Mouse (Mus musculus) cerebellum, adult 8-10 months (tissue): ENCODE results near the gene Phka2.

Source experiments
- DNase-seq: peaks from one replicate; pipeline ENCODE4 v3.0.0; 2022

The Phka2 gene

GRCm38 (mm10) chrX:160502048-160503041 is at the start of gene Phka2:
Gene Phka2, plus strand, starts transcription at chrX:160502166.
- DNase-seq = peak; percentile 82

- DNase-seq = no peak
Measured at GRCm38 (mm10) chrX:160455686-160456085, 46.3 kb upstream of the Phka2 start.

DNA sequence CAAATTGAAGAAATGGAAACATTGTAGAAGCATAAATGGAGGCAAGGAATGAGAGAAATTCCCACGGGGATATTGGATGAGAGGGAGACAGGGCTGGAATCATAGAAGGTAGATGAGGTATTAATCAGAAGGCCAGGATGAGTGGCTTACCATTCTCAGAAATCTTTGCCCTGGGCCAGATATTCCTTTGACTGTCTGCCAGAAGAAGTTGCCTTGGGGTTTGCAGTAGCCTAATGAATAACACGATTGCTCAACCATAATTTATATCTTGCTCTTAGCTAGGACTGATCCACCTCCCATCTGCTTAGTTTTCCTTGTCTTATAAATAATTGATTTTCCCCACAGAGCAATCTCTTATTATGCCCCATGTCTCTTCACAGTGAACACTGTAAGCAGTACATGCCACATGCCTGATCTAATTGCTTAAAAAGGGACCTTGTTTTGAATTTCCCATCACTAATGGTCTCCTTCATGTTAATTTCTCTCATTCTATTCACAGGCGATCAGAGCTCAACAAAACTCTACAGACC is 30.6 kb upstream of the Phka2 start:
- no peak for DNase-seq

DNA sequence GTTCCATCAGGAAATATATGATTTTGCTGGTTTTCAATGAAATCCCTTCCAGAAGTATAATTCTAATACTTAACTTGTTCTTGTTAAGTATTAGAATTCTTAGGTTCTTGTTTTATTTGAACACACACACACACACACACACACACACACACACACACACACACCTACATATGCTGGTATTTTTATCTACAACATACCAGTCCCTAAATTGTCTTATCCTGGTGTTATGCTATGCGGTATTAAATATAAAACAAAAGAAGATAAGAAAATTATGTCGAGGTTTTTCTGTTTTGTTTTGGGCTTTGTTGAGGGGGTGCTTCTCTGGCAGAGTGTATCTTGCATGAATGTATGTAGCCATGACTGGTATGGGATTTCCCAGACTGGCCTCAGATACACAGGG is 12.2 kb upstream of the Phka2 start:
- DNase-seq = no peak

- DNase-seq = no peak
Measured at GRCm38 (mm10) chrX:160494333-160494732, 7.6 kb upstream of the Phka2 start.

GRCm38 (mm10) chrX:160494921-160495320 is 7.0 kb upstream of the Phka2 start:
- no peak for DNase-seq

DNA sequence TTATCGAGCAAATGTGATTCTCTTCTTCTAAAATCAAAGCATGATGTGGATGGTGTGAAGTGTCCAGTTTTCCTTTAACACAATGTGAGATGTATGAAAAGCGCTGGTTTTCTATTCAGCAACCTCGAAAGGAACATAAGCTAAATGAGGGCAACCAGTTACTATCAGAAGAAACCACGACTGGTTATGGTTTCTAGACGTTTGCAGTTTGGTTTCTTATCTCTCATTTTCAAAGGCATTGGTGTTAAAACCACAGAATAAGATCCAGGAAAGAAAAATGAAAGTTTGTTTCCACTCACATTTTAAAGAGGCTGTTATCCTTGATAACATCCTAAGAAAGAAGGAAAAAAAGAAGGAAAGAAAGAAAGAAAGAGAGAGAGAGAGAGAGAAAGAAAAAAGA is 5.5 kb upstream of the Phka2 start:
- no peak for DNase-seq

GRCm38 (mm10) chrX:160501095-160501494 is 871 bp upstream of the Phka2 start:
- no peak for DNase-seq

GRCm38 (mm10) chrX:160501687-160502047 is 299 bp upstream of the Phka2 start:
- no peak for DNase-seq

DNA sequence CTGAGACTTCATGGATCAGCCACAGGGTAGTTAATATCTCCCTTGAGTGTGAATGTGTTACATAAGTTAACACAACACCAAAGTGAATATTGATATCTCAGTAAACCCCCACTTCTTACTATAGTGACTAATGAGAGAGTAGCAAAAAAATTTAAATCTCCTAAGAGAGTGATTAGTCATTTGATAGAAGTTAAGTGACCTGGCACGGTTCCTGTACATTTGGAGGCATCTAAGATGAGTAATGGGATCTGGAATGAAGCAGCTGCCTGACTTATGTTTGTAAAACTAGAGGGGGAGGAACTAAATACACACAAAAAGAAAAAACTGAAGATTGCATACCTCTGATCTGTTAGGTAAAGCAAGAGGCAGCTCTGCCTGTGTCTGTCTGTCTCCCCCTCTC is 7.1 kb downstream of the Phka2 start:
- no peak for DNase-seq

GRCm38 (mm10) chrX:160510197-160510596 is 8.2 kb downstream of the Phka2 start:
- no peak for DNase-seq

DNA sequence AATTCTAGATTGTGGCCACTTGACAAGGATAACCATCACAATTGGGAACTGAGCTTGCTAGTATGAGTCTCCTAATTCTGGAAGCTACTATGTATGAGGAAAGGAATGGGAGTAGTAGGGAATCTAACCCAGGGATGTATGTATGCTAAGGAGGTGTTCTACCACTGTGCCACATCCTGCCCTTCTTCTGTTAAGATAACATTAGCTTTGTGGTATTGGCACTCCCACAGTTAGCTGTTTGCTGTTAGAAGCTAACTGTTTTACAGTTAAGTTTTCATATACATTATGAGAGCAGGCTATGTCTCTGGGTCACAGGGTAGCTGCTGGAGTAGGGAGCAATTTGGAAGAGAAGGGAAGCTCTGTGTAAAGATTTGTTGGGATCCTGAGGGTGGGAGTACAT is 14.1 kb downstream of the Phka2 start:
- no peak for DNase-seq

DNA sequence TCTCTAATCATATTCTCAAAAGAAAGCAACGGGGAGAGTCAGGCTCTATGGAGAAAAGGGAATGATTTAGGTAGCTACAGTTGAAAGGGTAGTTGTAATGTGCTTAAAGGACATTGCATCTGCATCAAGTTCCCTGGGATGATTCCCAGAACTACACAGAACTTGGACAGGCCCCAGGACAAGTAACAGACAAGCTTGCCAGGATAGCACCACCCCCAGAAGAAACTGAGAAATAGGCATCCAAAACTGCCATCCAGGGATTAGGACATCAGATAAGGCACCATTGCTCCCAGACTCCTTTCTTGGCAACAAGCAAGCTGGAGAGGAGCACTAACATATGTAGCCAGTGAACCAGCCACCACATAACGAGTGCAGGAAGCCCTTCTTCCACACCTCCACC is 40.8 kb downstream of the Phka2 start:
- DNase-seq = no peak

DNA sequence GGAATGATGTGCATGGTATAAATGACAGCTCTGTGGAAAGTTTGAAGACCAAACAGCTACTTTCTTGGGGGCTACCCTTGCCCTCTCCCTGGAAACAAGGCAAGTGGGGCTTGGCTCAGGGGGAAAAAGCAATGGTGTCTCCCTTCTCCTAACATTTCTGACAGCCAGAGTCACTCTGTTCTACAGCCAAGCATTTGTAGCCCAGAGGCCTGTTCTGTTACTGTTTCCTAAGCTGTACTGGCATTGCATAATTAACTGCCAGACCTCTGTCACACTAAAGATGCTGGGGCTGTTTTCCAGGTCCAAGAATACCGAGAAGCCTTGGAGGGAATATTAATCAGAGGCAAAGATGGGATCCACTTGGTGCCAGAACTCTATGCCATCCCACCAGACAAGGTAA is 46.9 kb downstream of the Phka2 start:
- DNase-seq = no peak

GRCm38 (mm10) chrX:160552066-160552465 is 50.1 kb downstream of the Phka2 start:
- DNase-seq = no peak

- no peak for DNase-seq
Measured at GRCm38 (mm10) chrX:160583589-160583988, 81.6 kb downstream of the Phka2 start.

- no peak for DNase-seq
Measured at GRCm38 (mm10) chrX:160584148-160584838, 82.3 kb downstream of the Phka2 start.

- no peak for DNase-seq
Measured at GRCm38 (mm10) chrX:160585110-160585509, 83.1 kb downstream of the Phka2 start.

- DNase-seq = no peak
Measured at GRCm38 (mm10) chrX:160588523-160588922, 86.6 kb downstream of the Phka2 start.

- no peak for DNase-seq
Measured at GRCm38 (mm10) chrX:160590147-160590546, 88.2 kb downstream of the Phka2 start.

DNA sequence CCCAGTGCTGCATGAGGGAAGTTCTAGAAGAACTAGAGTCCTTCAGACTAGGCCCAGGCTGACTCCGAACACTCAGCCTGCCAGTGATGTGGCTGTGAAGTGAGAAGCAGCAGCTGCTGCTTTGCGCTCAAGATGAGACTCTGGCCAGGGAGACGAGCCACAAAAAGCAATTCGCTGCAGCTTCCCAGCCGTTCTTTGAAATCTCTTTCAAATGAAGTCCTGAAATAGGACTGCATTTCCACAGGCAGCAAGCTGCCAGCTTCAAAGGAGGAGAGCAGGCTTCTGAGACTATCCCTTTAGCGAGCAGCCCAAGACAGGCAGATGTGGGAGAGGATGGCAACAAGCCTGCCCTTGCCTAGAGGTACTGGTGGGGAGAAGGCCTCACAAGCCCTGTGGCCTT is 91.0 kb downstream of the Phka2 start:
- DNase-seq = no peak

- DNase-seq = no peak
Measured at GRCm38 (mm10) chrX:160598055-160598454, 96.1 kb downstream of the Phka2 start.

DNA sequence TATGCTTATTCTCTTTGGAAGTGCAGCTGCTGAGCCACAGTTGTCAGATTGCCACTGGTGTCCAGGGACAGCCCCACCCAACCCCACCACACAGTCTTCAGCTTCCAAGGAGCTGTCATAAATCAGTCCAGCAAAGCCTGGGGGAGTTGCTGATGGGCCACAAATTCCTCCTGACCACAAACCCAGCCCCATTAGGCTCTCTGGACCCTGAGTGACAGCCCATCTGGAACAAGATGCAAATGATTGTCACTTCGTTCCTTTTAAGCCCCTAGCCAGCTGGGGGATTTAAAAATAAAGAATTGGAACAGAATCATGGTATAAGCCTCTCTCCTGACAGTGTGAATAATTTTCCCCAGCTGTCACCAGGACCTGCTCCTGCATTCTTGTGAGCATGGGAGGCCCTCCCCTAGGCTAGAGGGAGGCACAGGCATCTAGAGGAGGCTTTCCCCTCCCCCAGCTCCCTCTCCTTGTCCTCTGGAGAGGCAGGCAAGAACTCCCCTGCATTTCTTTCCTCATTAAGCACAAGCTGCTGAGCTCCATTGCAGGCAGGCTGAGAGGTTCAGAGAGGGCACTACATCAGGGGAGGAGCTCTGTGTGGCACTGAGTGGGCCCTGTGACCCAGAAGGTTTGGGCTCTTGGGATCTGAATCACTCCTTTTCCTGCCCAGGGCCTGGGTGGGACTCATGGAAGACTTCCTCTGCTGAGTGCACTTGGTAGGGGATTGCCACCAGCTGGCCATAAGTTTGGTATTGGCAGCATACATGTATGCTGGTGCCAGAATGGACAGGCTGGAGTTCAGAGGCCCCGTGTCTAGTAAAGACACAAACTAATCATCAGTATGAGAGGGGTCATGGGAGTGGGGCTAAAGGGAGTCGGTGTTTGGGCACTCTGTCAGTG is 96.8 kb downstream of the Phka2 start:
- no peak for DNase-seq
